Mouse (Mus musculus): Measurements from ENCODE around the gene Prr15l. TPM values are rescaled to one million over a fixed set of nuclear protein-coding genes. Genes with fewer than 3 reads are reported as not detected.
A peak's percentile ranks its signal among the peaks of the same experiment; 100 is the strongest.

The Prr15l gene
- 0.29 and 0.43 TPM in 2 replicates for polyA plus RNA-seq (2015; fragmentation: Nextera tagmentation; extraction: Ambion mirVana)

- Histone ChIP-seq H3K9ac (no peak within 1 kb of the TSS), H3K4me3 (no peak within 1 kb of the TSS), H3K4me2 (no peak within 1 kb of the TSS), H3K4me1 (replicated peaks) (0 out of 2 replicates have a peak, but pooled peaks cover 5% of the 10 kb centered on the region), H3K36me3 (no peaks in the 10 kb centered on the region), H3K27me3 (peaks cover 32% of the 10 kb centered on the region), H3K9me3 (no peaks in the 10 kb centered on the region), H3K27ac (no peak within 1 kb of the TSS)
- no peak for ATAC-seq (ENCODE audit: low FRiP score)
- WGBS: 65% methylated on average over 2 of the region's 2 CpGs
Observed at GRCm38 (mm10) chr11:96928088-96928487, at the start of gene Prr15l. Gene Prr15l, plus strand, starts transcription at chr11:96928104.

GRCm38 (mm10) chr11:96878715-96879114 is 49.2 kb upstream of the Prr15l start:
- H3K27me3 ChIP-seq: no peaks in the 10 kb centered on the region
- H3K4me2 ChIP-seq: no peak overlapping the region
- peaks cover 56% of the 10 kb centered on the region for H3K4me1 ChIP-seq (replicated peaks)
- no peaks in the 10 kb centered on the region for H3K9me3 ChIP-seq
- WGBS: 15% methylated on average over 3 of the region's 3 CpGs
- no peaks in the 10 kb centered on the region for H3K36me3 ChIP-seq
- peak overlapping the region; percentile 100 for H3K27ac ChIP-seq
- no peak overlapping the region for H3K9ac ChIP-seq
- H3K4me3 ChIP-seq: no peak overlapping the region
- ATAC-seq (ENCODE audit: low FRiP score): no peak

- Histone ChIP-seq H3K4me2 (no peak overlapping the region), H3K4me1 (replicated peaks) (peaks cover 52% of the 10 kb centered on the region), H3K4me3 (no peak overlapping the region), H3K9me3 (no peaks in the 10 kb centered on the region), H3K36me3 (no peaks in the 10 kb centered on the region), H3K27ac (peak overlapping the region; percentile 100), H3K27me3 (no peaks in the 10 kb centered on the region), H3K9ac (0 out of 2 replicates have a peak overlapping the region, but pooled peaks have one; percentile 24)
- ATAC-seq (ENCODE audit: low FRiP score): no peak
- 6% methylated on average over 7 of the region's 7 CpGs for WGBS
Observed at GRCm38 (mm10) chr11:96879359-96879758, 48.5 kb upstream of the Prr15l start.

DNA sequence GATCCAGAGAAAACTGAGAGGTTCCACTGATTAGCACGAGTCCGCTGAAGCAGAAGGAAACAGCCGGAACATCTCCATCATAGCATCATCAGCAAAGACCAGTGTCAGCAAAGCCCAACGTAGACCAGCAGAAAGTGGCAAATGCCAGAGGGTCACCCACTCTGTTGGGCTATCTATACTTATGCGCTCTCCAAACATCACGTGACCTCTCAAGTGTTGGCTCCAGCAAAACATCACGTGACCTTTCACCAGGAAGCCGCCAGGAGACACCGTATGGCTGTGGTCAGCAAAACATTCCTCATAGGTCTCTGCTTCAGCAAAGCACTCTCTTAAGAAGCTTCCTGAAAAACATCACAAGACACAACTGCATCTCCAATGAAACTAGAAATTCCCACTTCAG is 47.6 kb upstream of the Prr15l start:
- peaks cover 50% of the 10 kb centered on the region for H3K4me1 ChIP-seq (replicated peaks)
- no peak overlapping the region for H3K4me2 ChIP-seq
- no peak overlapping the region for H3K9ac ChIP-seq
- no peak overlapping the region for H3K4me3 ChIP-seq
- H3K27ac ChIP-seq: peak overlapping the region; percentile 100; the same call in 1 of the 2 replicates
- ATAC-seq (ENCODE audit: low FRiP score): no peak
- no peaks in the 10 kb centered on the region for H3K36me3 ChIP-seq
- no peaks in the 10 kb centered on the region for H3K27me3 ChIP-seq
- 77% methylated on average over 9 of the region's 9 CpGs for WGBS
- H3K9me3 ChIP-seq: no peaks in the 10 kb centered on the region

- Histone ChIP-seq H3K27me3 (no peaks in the 10 kb centered on the region), H3K9me3 (no peaks in the 10 kb centered on the region), H3K9ac (peak overlapping the region; percentile 58), H3K27ac (peak overlapping the region; percentile 90), H3K36me3 (no peaks in the 10 kb centered on the region), H3K4me1 (replicated peaks) (peaks cover 34% of the 10 kb centered on the region), H3K4me3 (no peak overlapping the region), H3K4me2 (no peak overlapping the region)
- WGBS: 11% methylated on average over 5 of the region's 5 CpGs
- ATAC-seq (ENCODE audit: low FRiP score): peak; percentile 90
Observed at GRCm38 (mm10) chr11:96885901-96886340, 42.0 kb upstream of the Prr15l start.

DNA sequence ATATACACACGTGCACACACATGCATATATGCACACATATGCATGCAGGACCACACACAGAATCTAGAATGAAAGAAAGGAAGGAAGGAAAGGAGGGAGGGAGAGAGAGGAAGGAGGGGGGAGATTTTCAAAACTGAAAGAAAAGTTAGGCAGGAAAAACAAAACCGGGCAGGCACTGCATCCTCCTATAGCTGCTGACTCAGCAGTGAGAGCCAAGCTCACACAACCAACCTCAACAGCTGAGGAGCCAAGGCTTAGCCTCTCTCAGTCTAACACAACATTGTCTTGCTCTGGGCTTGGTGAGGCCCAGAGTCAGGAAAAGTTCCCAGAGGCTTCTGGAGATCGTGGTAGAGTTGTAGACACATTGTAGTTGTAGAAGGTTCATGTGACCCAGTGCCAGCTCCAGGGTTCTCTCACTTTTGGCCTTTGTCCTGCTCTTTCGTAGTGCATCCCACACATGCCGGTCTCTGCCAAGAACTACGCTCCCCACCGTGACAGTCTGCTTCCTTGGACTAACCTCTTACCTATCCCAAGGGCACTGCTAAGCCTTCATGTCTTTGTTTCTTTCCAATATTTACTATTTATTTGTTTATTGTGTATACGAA is 40.9 kb upstream of the Prr15l start:
- no peak overlapping the region for H3K9ac ChIP-seq
- 77% methylated on average over 8 of the region's 8 CpGs for WGBS

GRCm38 (mm10) chr11:96891784-96892527 is 35.9 kb upstream of the Prr15l start:
- H3K4me1 ChIP-seq (replicated peaks): peaks cover 39% of the 10 kb centered on the region
- H3K27me3 ChIP-seq: no peaks in the 10 kb centered on the region
- 22% methylated on average over 14 of the region's 14 CpGs for WGBS
- H3K9ac ChIP-seq: no peak overlapping the region
- H3K4me3 ChIP-seq: no peak overlapping the region
- peak overlapping the region; percentile 66 for H3K27ac ChIP-seq
- no peak overlapping the region for H3K4me2 ChIP-seq
- no peaks in the 10 kb centered on the region for H3K36me3 ChIP-seq
- H3K9me3 ChIP-seq: no peaks in the 10 kb centered on the region
- no peak for ATAC-seq (ENCODE audit: low FRiP score)

More for the DNA sequence above, 40.9 kb upstream of the Prr15l start:
- Histone ChIP-seq H3K4me3 (no peak overlapping the region), H3K27me3 (no peaks in the 10 kb centered on the region), H3K9me3 (no peaks in the 10 kb centered on the region), H3K27ac (peak overlapping the region; percentile 90), H3K36me3 (no peaks in the 10 kb centered on the region), H3K4me1 (replicated peaks) (peaks cover 38% of the 10 kb centered on the region), H3K4me2 (no peak overlapping the region)
- ATAC-seq (ENCODE audit: low FRiP score): no peak

DNA sequence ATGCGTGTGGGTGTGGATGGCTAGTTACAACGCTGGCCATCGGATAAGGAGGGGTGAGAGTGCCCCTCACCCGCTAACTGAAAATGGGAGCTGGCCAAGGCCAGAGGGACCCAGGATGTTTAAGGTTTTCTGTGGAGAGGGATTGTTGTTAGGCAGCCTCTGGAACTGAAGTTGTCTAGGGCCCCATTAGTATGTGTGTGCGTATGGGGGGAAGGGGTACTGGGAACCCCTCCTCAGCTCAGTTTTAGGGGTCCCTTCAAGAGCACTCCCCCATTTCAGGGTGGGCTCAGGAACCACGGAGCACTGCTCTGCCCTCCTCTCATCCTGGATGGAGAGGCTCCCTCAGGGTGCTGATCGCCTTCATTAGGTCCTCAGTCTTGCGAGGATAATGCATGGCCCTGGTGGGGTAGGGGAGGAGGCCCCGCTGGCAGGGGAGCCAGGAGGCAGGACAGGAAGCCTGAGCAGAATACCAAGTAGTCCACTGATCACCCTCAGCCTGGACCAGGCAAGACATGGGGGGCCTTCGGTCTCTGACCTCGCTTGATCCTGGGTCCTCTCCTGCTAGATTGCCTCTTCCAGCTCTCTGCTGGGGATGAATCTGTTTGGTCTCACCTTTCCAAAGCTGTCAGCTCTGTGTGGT is 34.6 kb upstream of the Prr15l start:
- Histone ChIP-seq H3K27ac (peak overlapping the region; percentile 84), H3K9ac (peak overlapping the region; percentile 39; the same call in 1 of the 2 replicates), H3K4me1 (replicated peaks) (peaks cover 47% of the 10 kb centered on the region), H3K9me3 (no peaks in the 10 kb centered on the region), H3K4me2 (no peak overlapping the region), H3K27me3 (no peaks in the 10 kb centered on the region), H3K36me3 (no peaks in the 10 kb centered on the region), H3K4me3 (no peak overlapping the region)
- WGBS: 29% methylated on average over 11 of the region's 11 CpGs
- ATAC-seq (ENCODE audit: low FRiP score): peak; percentile 79

DNA sequence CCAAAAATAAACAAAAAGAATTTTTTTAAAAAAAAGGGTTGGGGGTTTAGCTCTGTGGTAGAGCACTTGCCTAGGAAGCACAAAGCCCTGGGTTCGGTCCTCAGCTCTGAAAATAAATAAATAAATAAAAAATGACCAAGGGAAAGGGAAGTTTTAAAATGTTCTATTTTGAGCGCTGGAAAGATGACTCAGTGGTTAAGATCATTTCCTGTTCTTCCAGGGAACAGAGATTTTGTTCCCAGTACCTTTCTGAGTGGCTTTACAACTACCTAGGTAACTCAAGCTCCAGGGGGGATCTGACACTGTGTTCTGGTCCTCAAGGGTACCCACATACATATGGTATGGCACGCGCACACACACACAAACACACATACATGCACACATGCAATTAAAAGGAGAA is 32.0 kb upstream of the Prr15l start:
- Histone ChIP-seq H3K27me3 (no peaks in the 10 kb centered on the region), H3K4me2 (no peak overlapping the region), H3K9me3 (no peaks in the 10 kb centered on the region), H3K36me3 (no peaks in the 10 kb centered on the region), H3K27ac (no peak overlapping the region), H3K9ac (no peak overlapping the region), H3K4me3 (no peak overlapping the region), H3K4me1 (replicated peaks) (peaks cover 69% of the 10 kb centered on the region)
- 91% methylated on average over 4 of the region's 4 CpGs for WGBS
- ATAC-seq (ENCODE audit: low FRiP score): no peak

DNA sequence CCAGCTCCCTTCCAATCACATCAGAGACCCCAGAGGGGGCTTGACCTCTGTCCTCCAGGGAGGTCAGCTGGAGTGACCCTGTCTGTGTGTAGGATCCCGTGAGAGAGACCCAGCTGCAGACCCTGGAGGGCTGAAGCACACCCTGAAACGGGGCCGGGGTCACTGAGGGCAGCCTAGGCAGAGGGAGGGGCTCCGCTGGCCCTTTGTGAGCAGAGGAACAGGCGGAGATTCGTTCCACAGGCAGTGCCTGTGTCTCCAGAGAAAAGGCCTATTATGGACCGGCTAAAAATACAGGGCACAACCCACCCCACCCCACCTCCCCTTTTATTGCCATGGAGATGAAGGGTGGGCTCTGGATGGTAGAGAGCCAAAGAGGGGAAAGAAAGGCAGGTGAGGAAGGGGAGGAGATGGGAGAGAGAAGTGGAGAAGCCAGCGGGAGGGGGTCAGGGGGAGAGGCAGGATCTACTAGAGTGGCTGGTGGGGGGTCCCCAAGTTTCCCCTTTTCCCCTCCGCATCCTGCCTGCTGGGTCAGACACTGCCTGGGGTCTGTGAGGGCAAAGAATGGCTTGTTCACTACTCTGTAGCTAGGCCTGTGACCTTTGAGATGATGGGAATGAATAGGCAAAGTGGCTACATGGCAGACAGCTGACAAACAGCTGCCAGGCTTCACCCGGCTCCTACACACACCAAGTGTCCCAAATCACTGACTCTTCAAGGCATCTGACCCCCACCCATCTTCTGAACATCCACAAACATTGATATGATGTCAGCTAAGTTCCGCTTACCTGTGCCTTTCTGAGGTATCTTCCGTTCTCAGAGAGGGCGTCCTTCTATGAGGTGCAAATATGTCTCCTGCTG is 28.2 kb upstream of the Prr15l start:
- Histone ChIP-seq H3K27me3 (no peaks in the 10 kb centered on the region), H3K4me2 (peak overlapping the region; percentile 29), H3K9me3 (no peaks in the 10 kb centered on the region), H3K9ac (peak overlapping the region; percentile 60; the same call in 1 of the 2 replicates), H3K36me3 (no peaks in the 10 kb centered on the region), H3K4me1 (replicated peaks) (peaks cover 80% of the 10 kb centered on the region), H3K27ac (peak overlapping the region; percentile 89), H3K4me3 (no peak overlapping the region)
- 18% methylated on average over 13 of the region's 13 CpGs for WGBS
- peak; percentile 49; the same call in 1 of the 2 replicates for ATAC-seq (ENCODE audit: low FRiP score)

- no peak for ATAC-seq (ENCODE audit: low FRiP score)
- H3K27ac ChIP-seq: peak overlapping the region; percentile 89
- 0 out of 2 replicates have a peak overlapping the region, but pooled peaks have one; percentile 47 for H3K9ac ChIP-seq
- H3K4me3 ChIP-seq: no peak overlapping the region
- no peaks in the 10 kb centered on the region for H3K9me3 ChIP-seq
- WGBS: 26% methylated on average over 9 of the region's 9 CpGs
- no peaks in the 10 kb centered on the region for H3K36me3 ChIP-seq
- H3K27me3 ChIP-seq: no peaks in the 10 kb centered on the region
- no peak overlapping the region for H3K4me2 ChIP-seq
- H3K4me1 ChIP-seq (replicated peaks): peaks cover 92% of the 10 kb centered on the region
Observed at GRCm38 (mm10) chr11:96901332-96901731, 26.6 kb upstream of the Prr15l start.
